Mouse (Mus musculus) lung, embryonic 16.5 days (tissue): ENCODE data around the gene Krtap13-1. TPM values are rescaled to one million over a fixed set of nuclear protein-coding genes. Genes with fewer than 3 reads are reported as not detected.

Source experiments
- polyA plus RNA-seq: library from polyadenylated mRNA; unstranded; fragments of >200 nt; fragmentation: Nextera tagmentation; extraction: Ambion mirVana; gene quantifications from 2 replicates; pipeline ENCODE4 v1.2.1, GENCODE M21; 2015

The Krtap13-1 gene
- polyA plus RNA-seq, 1 experiment from 2014 or later: not detected

Other genes starting within 250 kb of the Krtap13-1 start
- gene Cldn17, start 221.9 kb upstream of the Krtap13-1 start, polyA plus RNA-seq: not detected in 2 replicates
- 3.3 and 4.0 TPM in 2 replicates for gene Cldn8, start 165.7 kb upstream of the Krtap13-1 start, polyA plus RNA-seq
- gene Krtap24-1, start 116.6 kb upstream of the Krtap13-1 start, polyA plus RNA-seq: not detected in 2 replicates
- gene 2310079G19Rik, start 101.2 kb upstream of the Krtap13-1 start, polyA plus RNA-seq: not detected in 2 replicates
- gene Krtap26-1, start 81.1 kb upstream of the Krtap13-1 start, polyA plus RNA-seq: not detected in 2 replicates
- gene Krtap27-1, start 57.2 kb upstream of the Krtap13-1 start, polyA plus RNA-seq: not detected in 2 replicates
- gene 2310061N02Rik, start 20.9 kb upstream of the Krtap13-1 start, polyA plus RNA-seq: not detected in 2 replicates
- gene Krtap13, start 22.8 kb downstream of the Krtap13-1 start, polyA plus RNA-seq: 1.9 TPM in 1 of 2 replicates, not detected in the other
- gene 2310034C09Rik, start 30.0 kb downstream of the Krtap13-1 start, polyA plus RNA-seq: 1.7 TPM in 1 of 2 replicates, not detected in the other
- gene 2310057N15Rik, start 45.3 kb downstream of the Krtap13-1 start, polyA plus RNA-seq: not detected in 2 replicates
- gene Gm5965, start 49.0 kb downstream of the Krtap13-1 start, polyA plus RNA-seq: not detected in 2 replicates
- 0.94 TPM in 1 of 2 replicates, not detected in the other for gene Gm20741, start 83.4 kb downstream of the Krtap13-1 start, polyA plus RNA-seq
- gene Krtap15, start 91.4 kb downstream of the Krtap13-1 start, polyA plus RNA-seq: not detected in 2 replicates
- gene Krtap14, start 97.3 kb downstream of the Krtap13-1 start, polyA plus RNA-seq: not detected in 2 replicates
- gene Krtap19-1, start 140.5 kb downstream of the Krtap13-1 start, polyA plus RNA-seq: not detected in 2 replicates
- not detected in 2 replicates for gene Krtap19-2, start 145.4 kb downstream of the Krtap13-1 start, polyA plus RNA-seq
- not detected in 2 replicates for gene Krtap19-3, start 149.2 kb downstream of the Krtap13-1 start, polyA plus RNA-seq
- gene Krtap19-4, start 156.2 kb downstream of the Krtap13-1 start, polyA plus RNA-seq: not detected in 2 replicates
- gene Krtap19-5, start 167.6 kb downstream of the Krtap13-1 start, polyA plus RNA-seq: not detected in 2 replicates
- gene Krtap19-9b, start 203.4 kb downstream of the Krtap13-1 start, polyA plus RNA-seq: not detected in 2 replicates
- gene Krtap16-3, start 234.0 kb downstream of the Krtap13-1 start, polyA plus RNA-seq: not detected in 2 replicates